Mouse (Mus musculus) forelimb bud, embryonic 11.5 days (tissue): ENCODE measurements around the gene Ptprj.

Experiments used
- DNase-seq: peaks from one replicate; pipeline ENCODE4 v3.0.0-alpha.2; 2012; ENCODE audit warnings: low read depth, low spot score

Gene Ptprj

GRCm38 (mm10) chr2:90580236-90581005, at the start of gene Ptprj:
Gene Ptprj, minus strand, starts transcription at chr2:90580647.
- DNase-seq: peak; percentile 51

- no peak for DNase-seq
Measured at GRCm38 (mm10) chr2:90629552-90629951, 49.1 kb upstream of the Ptprj start.

- DNase-seq: no peak
Measured at GRCm38 (mm10) chr2:90628261-90628660, 47.8 kb upstream of the Ptprj start.

- peak; percentile 51 for DNase-seq
Measured at GRCm38 (mm10) chr2:90624920-90625319, 44.5 kb upstream of the Ptprj start.

GRCm38 (mm10) chr2:90624339-90624738, 43.9 kb upstream of the Ptprj start:
- DNase-seq: no peak

- no peak for DNase-seq
Measured at GRCm38 (mm10) chr2:90620815-90621214, 40.4 kb upstream of the Ptprj start.

- DNase-seq: no peak
Measured at GRCm38 (mm10) chr2:90619648-90620047, 39.2 kb upstream of the Ptprj start.

- no peak for DNase-seq
Measured at GRCm38 (mm10) chr2:90614651-90615171, 34.3 kb upstream of the Ptprj start.

- no peak for DNase-seq
Measured at GRCm38 (mm10) chr2:90613591-90613990, 33.1 kb upstream of the Ptprj start.

GRCm38 (mm10) chr2:90613006-90613405, 32.6 kb upstream of the Ptprj start:
- no peak for DNase-seq

- no peak for DNase-seq
Measured at GRCm38 (mm10) chr2:90611959-90612571, 31.6 kb upstream of the Ptprj start.

- DNase-seq: no peak
Measured at GRCm38 (mm10) chr2:90601056-90601455, 20.6 kb upstream of the Ptprj start.

- no peak for DNase-seq
Measured at GRCm38 (mm10) chr2:90588141-90588540, 7.7 kb upstream of the Ptprj start.

GRCm38 (mm10) chr2:90584506-90584905, 4.1 kb upstream of the Ptprj start:
- DNase-seq: no peak

- DNase-seq: no peak
Measured at GRCm38 (mm10) chr2:90583628-90584131, 3.2 kb upstream of the Ptprj start.

GRCm38 (mm10) chr2:90582814-90583213, 2.4 kb upstream of the Ptprj start:
- no peak for DNase-seq

- no peak for DNase-seq
Measured at GRCm38 (mm10) chr2:90582311-90582710, 1.9 kb upstream of the Ptprj start.

GRCm38 (mm10) chr2:90581796-90582125, 1.3 kb upstream of the Ptprj start:
- no peak for DNase-seq

GRCm38 (mm10) chr2:90581006-90581795, 754 bp upstream of the Ptprj start:
- DNase-seq: peak; percentile 56

- no peak for DNase-seq
Measured at GRCm38 (mm10) chr2:90579728-90580235, 665 bp downstream of the Ptprj start.

- no peak for DNase-seq
Measured at GRCm38 (mm10) chr2:90579038-90579727, 1.3 kb downstream of the Ptprj start.
